Comparison of ENCODE assay signal across 8 mouse cellular contexts in the genomic region with DNA sequence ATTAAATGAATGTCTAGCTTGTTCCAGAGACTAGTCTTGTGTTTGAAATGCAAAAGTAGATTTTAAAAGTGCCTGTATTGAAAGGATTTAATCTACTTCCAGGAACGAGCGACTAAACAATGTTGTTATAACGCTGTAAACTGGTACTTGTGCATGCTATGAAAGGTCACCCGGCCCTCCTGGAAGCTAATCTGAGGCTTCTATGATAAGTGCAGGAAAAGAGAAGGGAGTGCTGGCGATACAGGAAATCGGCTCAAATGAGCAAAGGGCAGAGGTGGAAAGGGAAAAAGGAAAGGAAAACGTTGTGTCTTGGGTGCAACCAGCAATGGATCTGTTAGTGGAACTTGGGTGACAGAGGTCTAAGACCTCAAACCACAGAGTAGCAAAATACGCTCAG. TPM values are rescaled to one million over a fixed set of nuclear protein-coding genes. Genes with fewer than 3 reads are reported as not detected.
DNase-seq lines count a peak whose midpoint lies in the region; ATAC-seq and TF ChIP-seq lines count a peak whose summit lies in the region.

No protein-coding gene starts in this region.

- peak overlapping the region; percentile 72 for H3K4me2 ChIP-seq in neural tube, embryonic 13.5 days

- H3K27me3 ChIP-seq in cerebellum, adult 2 months (ENCODE audit: control insufficient read depth, insufficient read depth, low read length), result no peaks in the 10 kb centered on the region
- H3K27me3 ChIP-seq in limb, embryonic 10.5 days (ENCODE audit: low read depth, poor library complexity, severe bottlenecking), result no peaks in the 10 kb centered on the region
- no peaks in the 10 kb centered on the region for H3K27me3 ChIP-seq in neural tube, embryonic 13.5 days

- intact Hi-C loops in left cerebral cortex, postnatal 4 days (cut with DNase I), result no loop called here

- WGBS in cerebellum, adult 2 months, result 22% methylated on average over 8 of the region's 8 CpGs
- 30% methylated on average over 8 of the region's 8 CpGs for WGBS in limb, embryonic 10.5 days
- WGBS in neural tube, embryonic 13.5 days, result 37% methylated on average over 8 of the region's 8 CpGs

- H3K27ac ChIP-seq in cerebellum, adult 2 months (ENCODE audit: insufficient read depth, low read length), result peak overlapping the region; percentile 76
- peak overlapping the region; percentile 98 for H3K27ac ChIP-seq in limb, embryonic 10.5 days
- H3K27ac ChIP-seq in neural tube, embryonic 13.5 days (replicated peaks), result peak overlapping the region; percentile 96; the same call in 1 of the 2 replicates

- H3K9ac ChIP-seq in neural tube, embryonic 13.5 days, result no peak overlapping the region

- TF ChIP-seq CTCF in cerebellum, adult 2 months (IDR thresholded peaks at IDR 0.05; ENCODE audit: borderline replicate concordance, insufficient read depth, low read depth, low read length), result no peak

- no peak for TF ChIP-seq POLR2A in cerebellum, adult 2 months (IDR thresholded peaks at IDR 0.05; ENCODE audit: borderline replicate concordance, insufficient read depth, low read length)

- peaks cover 19% of the 10 kb centered on the region for H3K36me3 ChIP-seq in limb, embryonic 10.5 days
- H3K36me3 ChIP-seq in neural tube, embryonic 13.5 days, result peaks cover 3% of the 10 kb centered on the region; the same call in 1 of the 2 replicates

- H3K4me3 ChIP-seq in cerebellum, adult 2 months (replicated peaks; ENCODE audit: insufficient read depth, low read depth, low read length), result peak overlapping the region; percentile 35
- H3K4me3 ChIP-seq in limb, embryonic 10.5 days, result peak overlapping the region; percentile 86
- peak overlapping the region; percentile 65 for H3K4me3 ChIP-seq in neural tube, embryonic 13.5 days

- peak in 1 of 2 experiments; percentile 34 for DNase-seq in cerebellum, adult 2 months
- no peak for DNase-seq in cerebellum, adult 8-10 months
- peak; percentile 23 for DNase-seq in thymus, postnatal 4 days
- no peak for DNase-seq in thymus, postnatal 0 days (ENCODE audit: low spot score)
- peak; percentile 35 for DNase-seq in limb, embryonic 10.5 days (ENCODE audit: low spot score)
- no peak for DNase-seq in left cerebral cortex, postnatal 4 days
- DNase-seq in spleen, postnatal 14 days (ENCODE audit: low spot score in 2 of 2), result no peak

- peak; percentile 13; the same call in 1 of the 2 replicates for ATAC-seq in neural tube, embryonic 13.5 days (ENCODE audit: low read depth)

- peaks cover 2% of the 10 kb centered on the region; the same call in 1 of the 2 replicates for H3K4me1 ChIP-seq in cerebellum, adult 2 months (ENCODE audit: control insufficient read depth, insufficient read depth, low read length)
- H3K4me1 ChIP-seq in limb, embryonic 10.5 days, result peaks cover 24% of the 10 kb centered on the region
- peaks cover 29% of the 10 kb centered on the region for H3K4me1 ChIP-seq in neural tube, embryonic 13.5 days (replicated peaks)

- H3K9me3 ChIP-seq in limb, embryonic 10.5 days (replicated peaks), result no peaks in the 10 kb centered on the region
- no peaks in the 10 kb centered on the region for H3K9me3 ChIP-seq in neural tube, embryonic 13.5 days

RNA-seq across cellular contexts. Expression of gene Cnih1, which starts 0.3 kb away (rescaled TPM):
- polyA plus RNA-seq in cerebellum, adult 2 months (2012; rRNA removed), result 121 TPM in 2 replicates
- 153 and 155 TPM in 2 replicates for polyA plus RNA-seq in thymus, postnatal 0 days (2015; fragmentation: Nextera tagmentation; extraction: Ambion mirVana)
- polyA plus RNA-seq in limb, embryonic 10.5 days (2016; fragmentation: Nextera tagmentation; extraction: Ambion mirVana), result 201 and 210 TPM in 2 replicates
- 220 and 232 TPM in 2 replicates for polyA plus RNA-seq in neural tube, embryonic 13.5 days (2015; fragmentation: Nextera tagmentation; extraction: Ambion mirVana)
- 10 to 100 TPM; 70.9 to 72.6 TPM for total RNA-seq in left cerebral cortex, postnatal 4 days (2021)

RNA-seq across cellular contexts. Expression of gene Cdkn3, which starts 28.2 kb away (rescaled TPM):
- polyA plus RNA-seq in cerebellum, adult 2 months (2012; rRNA removed), result 0.36 and 0.78 TPM in 2 replicates
- polyA plus RNA-seq in thymus, postnatal 0 days (2015; fragmentation: Nextera tagmentation; extraction: Ambion mirVana), result 70.9 and 76.0 TPM in 2 replicates
- 36.0 and 39.0 TPM in 2 replicates for polyA plus RNA-seq in limb, embryonic 10.5 days (2016; fragmentation: Nextera tagmentation; extraction: Ambion mirVana)
- polyA plus RNA-seq in neural tube, embryonic 13.5 days (2015; fragmentation: Nextera tagmentation; extraction: Ambion mirVana), result 14.2 and 16.2 TPM in 2 replicates
- total RNA-seq in left cerebral cortex, postnatal 4 days (2021), result 1 to 10 TPM; 3.0 to 5.1 TPM

RNA-seq across cellular contexts. Expression of gene Gmfb, which starts 33.5 kb away (rescaled TPM):
- 66.4 and 67.7 TPM in 2 replicates for polyA plus RNA-seq in cerebellum, adult 2 months (2012; rRNA removed)
- 105 and 107 TPM in 2 replicates for polyA plus RNA-seq in thymus, postnatal 0 days (2015; fragmentation: Nextera tagmentation; extraction: Ambion mirVana)
- 98.4 and 99.9 TPM in 2 replicates for polyA plus RNA-seq in limb, embryonic 10.5 days (2016; fragmentation: Nextera tagmentation; extraction: Ambion mirVana)
- 100 and 110 TPM in 2 replicates for polyA plus RNA-seq in neural tube, embryonic 13.5 days (2015; fragmentation: Nextera tagmentation; extraction: Ambion mirVana)
- 100 to 1,000 TPM; 132 to 135 TPM for total RNA-seq in left cerebral cortex, postnatal 4 days (2021)

RNA-seq across cellular contexts. Expression of gene Cgrrf1, which starts 43.4 kb away (rescaled TPM):
- polyA plus RNA-seq in cerebellum, adult 2 months (2012; rRNA removed), result 63.4 and 63.6 TPM in 2 replicates
- polyA plus RNA-seq in thymus, postnatal 0 days (2015; fragmentation: Nextera tagmentation; extraction: Ambion mirVana), result 11.2 and 16.3 TPM in 2 replicates
- polyA plus RNA-seq in limb, embryonic 10.5 days (2016; fragmentation: Nextera tagmentation; extraction: Ambion mirVana), result 31.3 and 31.5 TPM in 2 replicates
- polyA plus RNA-seq in neural tube, embryonic 13.5 days (2015; fragmentation: Nextera tagmentation; extraction: Ambion mirVana), result 22.2 and 24.4 TPM in 2 replicates
- 1 to 10 TPM; 6.3 TPM for total RNA-seq in left cerebral cortex, postnatal 4 days (2021)

Comparison
In these comparisons a context has a peak if more than half of its experiments do, and no peak if none do; other contexts are left out.
1. DNase-seq: peak in thymus, postnatal 4 days (single experiment) and limb, embryonic 10.5 days (single experiment); none in cerebellum, adult 8-10 months (single experiment), thymus, postnatal 0 days (single experiment), left cerebral cortex, postnatal 4 days (single experiment) and spleen, postnatal 14 days (0 of 2).
2. H3K4me3 ChIP-seq: peak in every context shown above with its lines; median percentile 86 in limb, embryonic 10.5 days; 65 in neural tube, embryonic 13.5 days; 35 in cerebellum, adult 2 months.
3. Peak in every context shown above with its lines, with median percentiles within 50 percentile points of each other: H3K27ac ChIP-seq.